Mouse (Mus musculus) heart, embryonic 14.5 days (tissue): ENCODE measurements around the gene Raph1. TPM values are rescaled to one million over a fixed set of nuclear protein-coding genes. Genes with fewer than 3 reads are reported as not detected.
"Not testable (repeated sequence)": the region's sequence is repeated elsewhere in the genome, so short reads cannot be mapped to it uniquely, and the experiment has no call there.

Experiments used
- ATAC-seq: fragments of 200-750 bp; cut with Nextera tagmentation; 2 replicates; pipeline ENCODE4 v1.8.0; 2017; ENCODE audit warnings: low read depth, moderate TSS enrichment; ENCODE audit not compliant: insufficient number of reproducible peaks, insufficient read depth, low FRiP score
- H3K27ac ChIP-seq, 2 experiments: fragments of 200-500 bp in 1 of 2; fragments of 300-500 bp in 1 of 2; sonication (generic) in 1 of 2; replicated peaks in 1 of 2; 2 replicates each; pipeline ENCODE4 v1.5.1; 2012 to 2014; ENCODE audit warnings: low read depth in 2 of 2, low read length in 2 of 2, control low read depth in 1 of 2, mild to moderate bottlenecking in 1 of 2, mixed read lengths in 1 of 2; ENCODE audit not compliant: control insufficient read depth in 1 of 2, insufficient read depth in 1 of 2
- H3K27me3 ChIP-seq: fragments of 300-500 bp; sonication (generic); 2 replicates; pipeline ENCODE4 v1.6.1; 2014; ENCODE audit warnings: mild to moderate bottlenecking, low read length, control low read depth; ENCODE audit not compliant: control insufficient read depth, insufficient read depth
- H3K36me3 ChIP-seq: fragments of 300-500 bp; sonication (generic); 2 replicates; pipeline ENCODE4 v1.6.1; 2014; ENCODE audit warnings: mild to moderate bottlenecking, control low read depth, low read length, mixed read lengths; ENCODE audit not compliant: control insufficient read depth, insufficient read depth
- H3K4me1 ChIP-seq, 2 experiments: fragments of 200-500 bp in 1 of 2; fragments of 300-500 bp in 1 of 2; sonication (generic) in 1 of 2; 2 replicates each; pipeline ENCODE4 v1.6.1; 2012 to 2014; ENCODE audit warnings: low read length in 2 of 2, control low read depth in 1 of 2, mixed read lengths in 1 of 2; ENCODE audit not compliant: control insufficient read depth in 2 of 2, insufficient read depth in 2 of 2
- H3K4me2 ChIP-seq: fragments of 300-500 bp; sonication (generic); 2 replicates; pipeline ENCODE4 v1.6.1; 2014; ENCODE audit warnings: mild to moderate bottlenecking, low read length
- H3K4me3 ChIP-seq, 2 experiments: fragments of 200-500 bp in 1 of 2; fragments of 300-500 bp in 1 of 2; sonication (generic) in 1 of 2; 2 replicates each; pipeline ENCODE4 v1.5.1; 2012 to 2014; ENCODE audit warnings: low read length in 2 of 2, mild to moderate bottlenecking in 2 of 2, control low read depth in 1 of 2, low read depth in 1 of 2, moderate library complexity in 1 of 2; ENCODE audit not compliant: control insufficient read depth in 1 of 2, insufficient read depth in 1 of 2
- H3K9ac ChIP-seq: fragments of 300-500 bp; sonication (generic); 2 replicates; pipeline ENCODE4 v1.6.1; 2014; ENCODE audit warnings: mild to moderate bottlenecking, low read length
- H3K9me3 ChIP-seq: fragments of 300-500 bp; sonication (generic); 2 replicates; pipeline ENCODE4 v1.6.1; 2016; ENCODE audit warnings: low read length, control low read depth; ENCODE audit not compliant: control insufficient read depth
- WGBS: fragments of 180-500 bp; shearing (Covaris S2); extraction: QIAGEN DNeasy Blood & Tissue Kit; methylation state at CpG from one replicate; pipeline ENCODE4 v1.1.7; 2014; 5-methylcytosine and 5-hydroxymethylcytosine counted together
- polyA plus RNA-seq: library from polyadenylated mRNA; unstranded; fragments of >200 nt; fragmentation: Nextera tagmentation; extraction: Ambion mirVana; gene quantifications from 2 replicates; pipeline ENCODE4 v1.2.1, GENCODE M21; 2014

Gene Raph1
- polyA plus RNA-seq, 1 experiment from 2014 or later, result 68.7 TPM

GRCm38 (mm10) chr1:60481561-60481960 lies 85.3 kb downstream of the Raph1 start:
- peaks cover 67% of the 10 kb centered on the region for H3K36me3 ChIP-seq
- no peak overlapping the region for H3K4me3 ChIP-seq
- no peaks in the 10 kb centered on the region for H3K27me3 ChIP-seq
- no peak overlapping the region for H3K27ac ChIP-seq
- no peaks in the 10 kb centered on the region for H3K4me1 ChIP-seq
- ATAC-seq, result no peak
- H3K9me3 ChIP-seq, result no peaks in the 10 kb centered on the region
- no peak overlapping the region for H3K4me2 ChIP-seq
- WGBS, result 81% methylated on average over 1 of the region's 1 CpGs
- H3K9ac ChIP-seq, result no peak overlapping the region

- no peak overlapping the region for H3K4me3 ChIP-seq
- no peak overlapping the region for H3K9ac ChIP-seq
- WGBS, result 86% methylated on average over 7 of the region's 7 CpGs
- no peak for ATAC-seq
- H3K9me3 ChIP-seq, result no peaks in the 10 kb centered on the region
- peaks cover 38% of the 10 kb centered on the region for H3K36me3 ChIP-seq
- H3K4me1 ChIP-seq, result peaks cover 0 to 10% of the 10 kb centered on the region in 2 experiments; a peak in 2 of 4 replicates
- no peak overlapping the region for H3K27ac ChIP-seq
- H3K4me2 ChIP-seq, result no peak overlapping the region
- H3K27me3 ChIP-seq, result no peaks in the 10 kb centered on the region
These were observed 96.4 kb downstream of the Raph1 start for GRCm38 (mm10) chr1:60470541-60470940.

GRCm38 (mm10) chr1:60469491-60469890 lies 97.4 kb downstream of the Raph1 start:
- Histone ChIP-seq H3K27me3 (no peaks in the 10 kb centered on the region), H3K27ac (no peak overlapping the region), H3K9me3 (no peaks in the 10 kb centered on the region), H3K9ac (no peak overlapping the region), H3K4me2 (no peak overlapping the region), H3K4me1 (peaks cover 0 to 10% of the 10 kb centered on the region in 2 experiments; a peak in 2 of 4 replicates), H3K4me3 (no peak overlapping the region), H3K36me3 (peaks cover 43% of the 10 kb centered on the region)
- no peak for ATAC-seq
- 54% methylated on average over 2 of the region's 2 CpGs for WGBS

GRCm38 (mm10) chr1:60460623-60461022 lies 106.3 kb downstream of the Raph1 start:
- Histone ChIP-seq H3K36me3 (peaks cover 13% of the 10 kb centered on the region), H3K9me3 (no peaks in the 10 kb centered on the region), H3K4me3 (no peak overlapping the region), H3K4me1 (no peaks in the 10 kb centered on the region; a peak in 1 of 4 replicates), H3K27ac (peak overlapping the region in 1 of 2 experiments; percentile 35; a peak in 1 of 4 replicates), H3K27me3 (no peaks in the 10 kb centered on the region), H3K9ac (no peak overlapping the region), H3K4me2 (no peak overlapping the region)
- no peak for ATAC-seq
- 83% methylated on average over 1 of the region's 1 CpGs for WGBS

GRCm38 (mm10) chr1:60449896-60450295 lies 117.0 kb downstream of the Raph1 start:
- ATAC-seq, result no peak
- peaks cover 55% of the 10 kb centered on the region for H3K36me3 ChIP-seq

GRCm38 (mm10) chr1:60447067-60447466 lies 119.8 kb downstream of the Raph1 start:
- H3K9ac ChIP-seq, result no peak overlapping the region

More at GRCm38 (mm10) chr1:60449896-60450295, 117.0 kb downstream of the Raph1 start:
- 32% methylated on average over 1 of the region's 1 CpGs for WGBS
- no peaks in the 10 kb centered on the region for H3K4me1 ChIP-seq
- no peaks in the 10 kb centered on the region for H3K9me3 ChIP-seq
- H3K27me3 ChIP-seq, result no peaks in the 10 kb centered on the region
- H3K4me2 ChIP-seq, result no peak overlapping the region
- H3K27ac ChIP-seq, result no peak overlapping the region
- H3K4me3 ChIP-seq, result no peak overlapping the region
- no peak overlapping the region for H3K9ac ChIP-seq

GRCm38 (mm10) chr1:60441438-60441837 lies 125.5 kb downstream of the Raph1 start:
- H3K36me3 ChIP-seq, result peaks cover 28% of the 10 kb centered on the region
- H3K27ac ChIP-seq, result not testable (repeated sequence)

More at GRCm38 (mm10) chr1:60447067-60447466, 119.8 kb downstream of the Raph1 start:
- Histone ChIP-seq H3K4me2 (no peak overlapping the region), H3K4me3 (no peak overlapping the region), H3K27me3 (no peaks in the 10 kb centered on the region), H3K27ac (no peak overlapping the region), H3K36me3 (peaks cover 45% of the 10 kb centered on the region), H3K4me1 (no peaks in the 10 kb centered on the region), H3K9me3 (no peaks in the 10 kb centered on the region)
- WGBS, result 85% methylated on average over 12 of the region's 12 CpGs
- ATAC-seq, result no peak

GRCm38 (mm10) chr1:60432497-60432896 lies 134.4 kb downstream of the Raph1 start:
- Histone ChIP-seq H3K9me3 (no peaks in the 10 kb centered on the region), H3K36me3 (no peaks in the 10 kb centered on the region), H3K4me1 (no peaks in the 10 kb centered on the region), H3K4me3 (no peak overlapping the region), H3K27me3 (no peaks in the 10 kb centered on the region), H3K9ac (no peak overlapping the region), H3K27ac (no peak overlapping the region), H3K4me2 (no peak overlapping the region)
- 29% methylated on average over 1 of the region's 1 CpGs for WGBS
- no peak for ATAC-seq

More at GRCm38 (mm10) chr1:60441438-60441837, 125.5 kb downstream of the Raph1 start:
- H3K4me1 ChIP-seq, ATAC-seq, H3K4me2 ChIP-seq, H3K9me3 ChIP-seq, H3K27me3 ChIP-seq, H3K4me3 ChIP-seq, H3K9ac ChIP-seq: not testable (repeated sequence)
- 74% methylated on average over 5 of the region's 5 CpGs for WGBS
